ENCODE assay signal across 14 mouse cellular contexts in genomic region chr9:22750779-22751545, GRCm38 (mm10).
A peak's percentile ranks its signal among the peaks of the same experiment; 100 is the strongest.
DNase-seq lines count a peak whose midpoint lies in the region; TF ChIP-seq lines count a peak whose summit lies in the region.
"Had no signal": no experiment of that assay in that cellular context is flagged by ENCODE, and none has a peak within 500 bp of the region (broad histone marks: within the 10 kb centered on the region; RNA-seq: fewer than 3 reads in every experiment).

No protein-coding gene starts in this region.

- DNase-seq in cerebellum, postnatal 14 days = peak; percentile 25 to 41
- DNase-seq in cerebellum, postnatal 36 days = no peak
- DNase-seq in adrenal gland, postnatal 10 days = peak; percentile 27
- peak; percentile 16 to 33 for DNase-seq in heart, adult 9 months (ENCODE audit: low spot score in 2 of 2)
- DNase-seq in lung, postnatal 10 days = peak; percentile 70
- DNase-seq in MN1 (ENCODE audit: low spot score) = no peak
- DNase-seq in left cerebral cortex, adult 2 months (ENCODE audit: extremely low spot score in 1 of 2, low spot score in 2 of 2) = no peak
- no peak for DNase-seq in cerebellum, adult 9-11 months
- DNase-seq: B cell, adult 2 months; thymus, postnatal 36 days had no signal

- intact Hi-C loops in left cerebral cortex, adult 2 months (cut with DNase I) = no loop called here

- no peak overlapping the region for H3K4me3 ChIP-seq in left cerebral cortex, adult 2 months
- H3K4me3 ChIP-seq: embryonic facial prominence, embryonic 13.5 days; forebrain, embryonic 13.5 days; hindbrain, embryonic 15.5 days had no signal

- no peak for TF ChIP-seq CTCF in left cerebral cortex, adult 2 months (IDR thresholded peaks at IDR 0.05)

- H3K27ac ChIP-seq in left cerebral cortex, adult 2 months = no peak overlapping the region
- H3K27ac ChIP-seq: embryonic facial prominence, embryonic 13.5 days; forebrain, embryonic 13.5 days; hindbrain, embryonic 15.5 days; kidney, postnatal 0 days had no signal

Comparison
In these comparisons a context has a peak if more than half of its experiments do, and no peak if none do; other contexts are left out.
1. DNase-seq: peak in cerebellum, postnatal 14 days (2 of 2), adrenal gland, postnatal 10 days (single experiment), heart, adult 9 months (2 of 2) and lung, postnatal 10 days (single experiment); none in cerebellum, postnatal 36 days (0 of 2), MN1 (single experiment), left cerebral cortex, adult 2 months (0 of 2) and cerebellum, adult 9-11 months (single experiment).